Mouse (Mus musculus): Measurements from ENCODE around the gene Zranb2. TPM values are rescaled to one million over a fixed set of nuclear protein-coding genes. Genes with fewer than 3 reads are reported as not detected.

The Zranb2 gene
- 10 to 100 TPM; 69.6 to 72.6 TPM for total RNA-seq (2023)

GRCm38 (mm10) chr3:157533964-157534785, at the start of gene Zranb2:
Gene Zranb2, plus strand, starts transcription at chr3:157534160.

GRCm38 (mm10) chr3:157566725-157567565, 33.0 kb downstream of the Zranb2 start, which contains the start of gene Ptger3:
Gene Ptger3, plus strand, starts transcription at chr3:157566892.

Other genes with a start within 250 kb of the Zranb2 start
- under 1 TPM in 1 of 2 experiments, not detected in 1; 0.73 TPM for gene Ptger3, start 32.7 kb downstream of the Zranb2 start, total RNA-seq (2023)

Measured in T-cell, adult 66 days (primary cell).